14 mouse cellular contexts compared by ENCODE assay signal in genomic region chr4:132972556-132972955, GRCm38 (mm10). TPM values are rescaled to one million over a fixed set of nuclear protein-coding genes. Genes with fewer than 3 reads are reported as not detected.
"Had no signal": no experiment of that assay in that cellular context is flagged by ENCODE, and none has a peak within 500 bp of the region (broad histone marks: within the 10 kb centered on the region; RNA-seq: fewer than 3 reads in every experiment).

No protein-coding gene starts in this region.

- H3K9ac ChIP-seq: kidney, embryonic 15.5 days; liver, embryonic 14.5 days; neural tube, embryonic 13.5 days had no signal

- H3K4me2 ChIP-seq: kidney, embryonic 15.5 days; neural tube, embryonic 13.5 days had no signal

- DNase-seq: kidney, postnatal 14 days; liver; lung, adult 2 months; retina, postnatal 1 day; right cerebral cortex, postnatal 4 days had no signal

- ATAC-seq: intestine, embryonic 16.5 days; midbrain, embryonic 16.5 days had no signal

- H3K4me3 ChIP-seq: kidney, embryonic 15.5 days; left cerebral cortex, adult 2 months; midbrain, embryonic 10.5 days; neural tube, embryonic 13.5 days had no signal

- H3K27ac ChIP-seq: kidney, embryonic 15.5 days; left cerebral cortex, adult 2 months; liver, embryonic 14.5 days; midbrain, embryonic 10.5 days; neural tube, embryonic 13.5 days; stomach, postnatal 0 days had no signal

- H3K36me3 ChIP-seq: kidney, embryonic 15.5 days; midbrain, embryonic 10.5 days; neural tube, embryonic 13.5 days had no signal

- H3K9me3 ChIP-seq: kidney, embryonic 15.5 days; midbrain, embryonic 10.5 days; neural tube, embryonic 13.5 days had no signal

RNA-seq across cellular contexts. Expression of gene Fgr, which starts 1.3 kb away (rescaled TPM):
- total RNA-seq: left cerebral cortex, postnatal 14 days had no signal
- polyA plus RNA-seq: neural tube, embryonic 13.5 days had no signal
